Mouse (Mus musculus): ENCODE data around the gene Itga9. TPM values are rescaled to one million over a fixed set of nuclear protein-coding genes. Genes with fewer than 3 reads are reported as not detected.

Gene Itga9
- polyA plus RNA-seq, 1 experiment: 15.0 TPM

- DNase-seq: no peak
- H3K27me3 ChIP-seq (replicated peaks; ENCODE audit: control insufficient read depth, insufficient read depth, low read length): no peaks in the 10 kb centered on the region
- WGBS: 69% methylated on average over 8 of the region's 8 CpGs
- no peak overlapping the region for H3K27ac ChIP-seq (ENCODE audit: insufficient read depth, low read depth, low read length)
- no peaks in the 10 kb centered on the region for H3K4me1 ChIP-seq (ENCODE audit: control insufficient read depth, insufficient read depth, low read length)
- H3K4me3 ChIP-seq (ENCODE audit: insufficient read depth, low read depth, low read length): no peak overlapping the region
- H3K36me3 ChIP-seq (ENCODE audit: control insufficient read depth, insufficient read depth, low read length): no peaks in the 10 kb centered on the region
- TF ChIP-seq POLR2A (IDR thresholded peaks at IDR 0.05; ENCODE audit: low read depth, low read length): no peak
- TF ChIP-seq CTCF (conservative IDR thresholded peaks at IDR 0.05; ENCODE audit: insufficient read depth, insufficient read length, low read depth, low read length): no peak
Observed at GRCm38 (mm10) chr9:118694420-118694825, 87.9 kb downstream of the Itga9 start.

GRCm38 (mm10) chr9:118698191-118698590 is 91.7 kb downstream of the Itga9 start:
- Histone ChIP-seq H3K4me3 (ENCODE audit: insufficient read depth, low read depth, low read length) (no peak overlapping the region), H3K4me1 (ENCODE audit: control insufficient read depth, insufficient read depth, low read length) (no peaks in the 10 kb centered on the region), H3K36me3 (ENCODE audit: control insufficient read depth, insufficient read depth, low read length) (no peaks in the 10 kb centered on the region), H3K27ac (ENCODE audit: insufficient read depth, low read depth, low read length) (no peak overlapping the region), H3K27me3 (replicated peaks; ENCODE audit: control insufficient read depth, insufficient read depth, low read length) (no peaks in the 10 kb centered on the region)
- WGBS: 72% methylated on average over 8 of the region's 8 CpGs
- DNase-seq: no peak
- TF ChIP-seq CTCF (conservative IDR thresholded peaks at IDR 0.05; ENCODE audit: insufficient read depth, insufficient read length, low read depth, low read length): no peak
- TF ChIP-seq POLR2A (IDR thresholded peaks at IDR 0.05; ENCODE audit: low read depth, low read length): no peak

- Histone ChIP-seq H3K27me3 (replicated peaks; ENCODE audit: control insufficient read depth, insufficient read depth, low read length) (no peaks in the 10 kb centered on the region), H3K4me1 (ENCODE audit: control insufficient read depth, insufficient read depth, low read length) (no peaks in the 10 kb centered on the region), H3K4me3 (ENCODE audit: insufficient read depth, low read depth, low read length) (no peak overlapping the region), H3K27ac (ENCODE audit: insufficient read depth, low read depth, low read length) (no peak overlapping the region), H3K36me3 (ENCODE audit: control insufficient read depth, insufficient read depth, low read length) (no peaks in the 10 kb centered on the region)
- no peak for TF ChIP-seq CTCF (conservative IDR thresholded peaks at IDR 0.05; ENCODE audit: insufficient read depth, insufficient read length, low read depth, low read length)
- no peak for TF ChIP-seq POLR2A (IDR thresholded peaks at IDR 0.05; ENCODE audit: low read depth, low read length)
- no peak for DNase-seq
- WGBS: 87% methylated on average over 4 of the region's 4 CpGs
Observed at GRCm38 (mm10) chr9:118699716-118700115, 93.2 kb downstream of the Itga9 start.

- Histone ChIP-seq H3K4me1 (ENCODE audit: control insufficient read depth, insufficient read depth, low read length) (no peaks in the 10 kb centered on the region), H3K27ac (ENCODE audit: insufficient read depth, low read depth, low read length) (no peak overlapping the region), H3K4me3 (ENCODE audit: insufficient read depth, low read depth, low read length) (no peak overlapping the region), H3K27me3 (replicated peaks; ENCODE audit: control insufficient read depth, insufficient read depth, low read length) (no peaks in the 10 kb centered on the region), H3K36me3 (ENCODE audit: control insufficient read depth, insufficient read depth, low read length) (no peaks in the 10 kb centered on the region)
- WGBS: 55% methylated on average over 12 of the region's 12 CpGs
- DNase-seq: no peak
- TF ChIP-seq CTCF (conservative IDR thresholded peaks at IDR 0.05; ENCODE audit: insufficient read depth, insufficient read length, low read depth, low read length): no peak
- TF ChIP-seq POLR2A (IDR thresholded peaks at IDR 0.05; ENCODE audit: low read depth, low read length): no peak
Observed at GRCm38 (mm10) chr9:118700889-118701288, 94.4 kb downstream of the Itga9 start.

- Histone ChIP-seq H3K4me1 (ENCODE audit: control insufficient read depth, insufficient read depth, low read length) (no peaks in the 10 kb centered on the region; the same call in 1 of the 2 replicates), H3K36me3 (ENCODE audit: control insufficient read depth, insufficient read depth, low read length) (no peaks in the 10 kb centered on the region), H3K27me3 (replicated peaks; ENCODE audit: control insufficient read depth, insufficient read depth, low read length) (no peaks in the 10 kb centered on the region), H3K4me3 (ENCODE audit: insufficient read depth, low read depth, low read length) (no peak overlapping the region), H3K27ac (ENCODE audit: insufficient read depth, low read depth, low read length) (no peak overlapping the region)
- DNase-seq: no peak
- TF ChIP-seq CTCF (conservative IDR thresholded peaks at IDR 0.05; ENCODE audit: insufficient read depth, insufficient read length, low read depth, low read length) (no peak), POLR2A (IDR thresholded peaks at IDR 0.05; ENCODE audit: low read depth, low read length) (no peak)
- WGBS: 84% methylated on average over 2 of the region's 2 CpGs
Observed at GRCm38 (mm10) chr9:118701791-118702190, 95.3 kb downstream of the Itga9 start.

- TF ChIP-seq CTCF (conservative IDR thresholded peaks at IDR 0.05; ENCODE audit: insufficient read depth, insufficient read length, low read depth, low read length) (peak; percentile 38; the same call in 1 of the 2 replicates), POLR2A (IDR thresholded peaks at IDR 0.05; ENCODE audit: low read depth, low read length) (no peak)
- Histone ChIP-seq H3K4me3 (ENCODE audit: insufficient read depth, low read depth, low read length) (no peak overlapping the region), H3K4me1 (ENCODE audit: control insufficient read depth, insufficient read depth, low read length) (no peaks in the 10 kb centered on the region; the same call in 1 of the 2 replicates), H3K27me3 (replicated peaks; ENCODE audit: control insufficient read depth, insufficient read depth, low read length) (no peaks in the 10 kb centered on the region), H3K27ac (ENCODE audit: insufficient read depth, low read depth, low read length) (no peak overlapping the region), H3K36me3 (ENCODE audit: control insufficient read depth, insufficient read depth, low read length) (no peaks in the 10 kb centered on the region)
- WGBS: 94% methylated on average over 3 of the region's 3 CpGs
- DNase-seq: no peak
Observed at GRCm38 (mm10) chr9:118703146-118703545, 96.7 kb downstream of the Itga9 start.

- Histone ChIP-seq H3K4me3 (ENCODE audit: insufficient read depth, low read depth, low read length) (no peak overlapping the region), H3K4me1 (ENCODE audit: control insufficient read depth, insufficient read depth, low read length) (no peaks in the 10 kb centered on the region; the same call in 1 of the 2 replicates), H3K27me3 (replicated peaks; ENCODE audit: control insufficient read depth, insufficient read depth, low read length) (no peaks in the 10 kb centered on the region), H3K36me3 (ENCODE audit: control insufficient read depth, insufficient read depth, low read length) (no peaks in the 10 kb centered on the region), H3K27ac (ENCODE audit: insufficient read depth, low read depth, low read length) (no peak overlapping the region)
- TF ChIP-seq CTCF (conservative IDR thresholded peaks at IDR 0.05; ENCODE audit: insufficient read depth, insufficient read length, low read depth, low read length) (no peak), POLR2A (IDR thresholded peaks at IDR 0.05; ENCODE audit: low read depth, low read length) (no peak)
- peak; percentile 32 for DNase-seq
- 47% methylated on average over 14 of the region's 14 CpGs for WGBS
Observed at GRCm38 (mm10) chr9:118705381-118706074, 99.0 kb downstream of the Itga9 start.
